Mouse (Mus musculus): ENCODE results near the gene Oog1. TPM values are rescaled to one million over a fixed set of nuclear protein-coding genes. Genes with fewer than 3 reads are reported as not detected.

Oog1 gene
- not detected for polyA plus RNA-seq (2014; fragmentation: Illumina TruSeq; extraction: RNeasy Lipid Tissue Mini Kit (QIAGEN cat#74804); ENCODE audit: low replicate concordance)

DNA sequence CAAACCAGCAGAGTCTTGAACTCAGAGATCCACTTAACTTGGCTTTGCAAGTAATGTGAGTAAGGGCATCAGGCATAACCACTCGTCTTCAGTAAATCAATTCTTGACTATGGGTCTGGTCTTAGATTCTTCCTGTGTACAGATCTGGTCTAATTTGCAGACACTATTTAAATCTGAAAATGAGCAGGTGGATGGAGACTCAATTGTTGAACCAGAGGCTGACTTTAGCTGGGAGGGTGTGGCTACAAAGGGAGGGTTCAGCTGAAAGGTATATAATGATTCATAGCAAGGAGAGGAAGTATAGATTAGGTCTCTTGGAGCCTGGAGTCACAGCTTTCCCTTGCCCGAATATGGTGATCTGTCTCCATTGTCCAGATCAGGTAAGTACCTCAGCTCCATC, at the start of gene Oog1:
Gene Oog1, plus strand, starts transcription at position 301 of the 400 bp plus-strand sequence.

DNA sequence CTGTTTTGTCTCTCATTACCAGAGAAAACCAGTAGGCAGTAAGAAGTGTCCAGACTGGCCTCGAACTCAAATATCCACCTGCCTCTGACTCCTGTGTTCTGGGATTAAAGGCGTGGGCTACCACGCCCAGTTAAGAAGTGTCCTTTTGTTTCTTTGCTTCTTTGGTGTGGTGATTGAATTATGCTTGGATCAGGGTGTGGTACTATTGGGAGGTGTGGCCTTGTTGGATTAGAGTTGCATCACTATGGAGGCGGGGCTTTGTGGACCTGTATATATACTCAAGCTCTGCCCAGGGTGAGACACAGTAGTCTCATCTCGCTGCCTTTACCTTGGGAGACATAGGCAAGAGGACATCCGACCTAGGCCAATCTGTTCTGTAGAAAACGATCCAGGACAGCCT, 16.1 kb downstream of the Oog1 start, which contains the start of gene Gm4027:
Gene Gm4027, plus strand, starts transcription at position 301 of the 400 bp plus-strand sequence.

DNA sequence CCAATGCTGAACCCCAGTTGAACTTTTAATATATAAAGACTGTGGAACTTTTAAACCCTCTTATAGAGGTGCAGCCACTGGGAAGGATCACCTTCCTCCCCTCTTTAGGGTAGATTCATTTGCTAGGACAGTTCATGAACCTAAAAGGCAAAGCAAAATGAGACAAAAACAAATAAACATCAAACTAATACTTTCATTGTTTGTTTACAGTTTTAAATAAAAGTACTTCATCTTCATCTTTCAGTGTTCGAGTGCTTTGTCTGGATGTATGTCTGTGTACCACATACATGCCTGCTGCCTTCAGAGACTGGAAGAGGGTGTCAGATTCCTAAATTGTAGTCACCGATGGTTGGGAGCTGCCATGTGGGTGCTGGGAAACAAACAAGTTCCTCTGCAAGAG, 42.0 kb downstream of the Oog1 start, which contains the start of gene Gm16381:
Gene Gm16381, minus strand, starts transcription at position 101 of the 400 bp plus-strand sequence.

Other genes with a start within 250 kb of the Oog1 start
- gene Sptlc2, start 214.3 kb upstream of the Oog1 start, polyA plus RNA-seq (2014; fragmentation: Illumina TruSeq; extraction: RNeasy Lipid Tissue Mini Kit (QIAGEN cat#74804); ENCODE audit: low replicate concordance): 289 TPM
- gene Slirp, start 158.8 kb upstream of the Oog1 start, polyA plus RNA-seq (2014; fragmentation: Illumina TruSeq; extraction: RNeasy Lipid Tissue Mini Kit (QIAGEN cat#74804); ENCODE audit: low replicate concordance): 136 TPM
- 18.1 TPM for gene Alkbh1, start 158.7 kb upstream of the Oog1 start, polyA plus RNA-seq (2014; fragmentation: Illumina TruSeq; extraction: RNeasy Lipid Tissue Mini Kit (QIAGEN cat#74804); ENCODE audit: low replicate concordance)
- 59.3 TPM for gene Snw1, start 130.4 kb upstream of the Oog1 start, polyA plus RNA-seq (2014; fragmentation: Illumina TruSeq; extraction: RNeasy Lipid Tissue Mini Kit (QIAGEN cat#74804); ENCODE audit: low replicate concordance)
- gene Gm5788, start 108.0 kb upstream of the Oog1 start, polyA plus RNA-seq (2014; fragmentation: Illumina TruSeq; extraction: RNeasy Lipid Tissue Mini Kit (QIAGEN cat#74804); ENCODE audit: low replicate concordance): not detected
- not detected for gene Gm8300, start 88.4 kb upstream of the Oog1 start, polyA plus RNA-seq (2014; fragmentation: Illumina TruSeq; extraction: RNeasy Lipid Tissue Mini Kit (QIAGEN cat#74804); ENCODE audit: low replicate concordance)
- not detected for gene Gm4027, start 16.2 kb downstream of the Oog1 start, polyA plus RNA-seq (2014; fragmentation: Illumina TruSeq; extraction: RNeasy Lipid Tissue Mini Kit (QIAGEN cat#74804); ENCODE audit: low replicate concordance)
- not detected for gene Gm16381, start 41.9 kb downstream of the Oog1 start, polyA plus RNA-seq (2014; fragmentation: Illumina TruSeq; extraction: RNeasy Lipid Tissue Mini Kit (QIAGEN cat#74804); ENCODE audit: low replicate concordance)
- not detected for gene Gm21319, start 173.1 kb downstream of the Oog1 start, polyA plus RNA-seq (2014; fragmentation: Illumina TruSeq; extraction: RNeasy Lipid Tissue Mini Kit (QIAGEN cat#74804); ENCODE audit: low replicate concordance)
- not detected for gene Gm21936, start 192.8 kb downstream of the Oog1 start, polyA plus RNA-seq (2014; fragmentation: Illumina TruSeq; extraction: RNeasy Lipid Tissue Mini Kit (QIAGEN cat#74804); ENCODE audit: low replicate concordance)
- gene BB287469, start 213.9 kb downstream of the Oog1 start, polyA plus RNA-seq (2014; fragmentation: Illumina TruSeq; extraction: RNeasy Lipid Tissue Mini Kit (QIAGEN cat#74804); ENCODE audit: low replicate concordance): not detected
- not detected for gene Gm2001, start 239.7 kb downstream of the Oog1 start, polyA plus RNA-seq (2014; fragmentation: Illumina TruSeq; extraction: RNeasy Lipid Tissue Mini Kit (QIAGEN cat#74804); ENCODE audit: low replicate concordance)

Data from small intestine, adult 10 weeks (tissue).